Mouse (Mus musculus): Measurements from ENCODE around the gene Stambpl1.

DNA sequence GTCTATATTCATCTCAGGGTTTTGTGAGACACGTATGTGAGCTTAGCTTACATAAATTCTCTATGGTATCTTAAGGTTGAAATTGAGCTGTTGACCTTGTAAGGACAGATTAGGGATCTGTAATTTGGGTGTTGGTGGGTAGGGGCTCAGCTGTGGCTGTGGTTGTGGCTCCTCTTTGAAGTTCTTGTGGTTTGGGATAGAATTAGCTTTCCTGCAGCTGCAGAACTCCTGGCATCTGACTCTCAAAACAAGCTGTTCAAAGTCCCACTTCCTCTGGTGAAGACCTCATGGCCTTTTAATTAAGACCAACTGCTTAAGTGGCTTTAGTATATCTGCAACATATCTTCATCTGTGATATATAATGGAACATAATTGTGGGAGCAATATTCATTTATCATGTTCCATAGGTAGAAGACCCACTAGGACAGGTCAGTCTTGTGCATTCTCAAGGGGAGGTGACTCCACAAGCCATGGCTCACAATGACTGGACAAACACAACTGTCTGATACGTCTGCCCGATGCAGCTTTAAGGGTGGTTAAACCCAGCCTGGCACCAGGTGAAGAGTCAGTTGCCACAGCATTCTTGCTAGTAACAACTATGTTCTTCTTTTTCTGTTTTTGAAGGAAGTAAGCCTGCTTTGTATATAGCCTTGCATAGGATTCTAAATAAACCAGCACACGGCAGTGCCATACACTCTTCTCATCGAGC lies 27.4 kb downstream of the Stambpl1 start:
- no peak for TF ChIP-seq CTCF (IDR thresholded peaks at IDR 0.05; ENCODE audit: low read depth, low read length)
- no peak for TF ChIP-seq POLR2A (IDR thresholded peaks at IDR 0.05; ENCODE audit: insufficient read depth, low read length)
- TF ChIP-seq EP300 (IDR thresholded peaks at IDR 0.05; ENCODE audit: insufficient read depth, low read depth, low read length) = no peak
